Mouse (Mus musculus) limb, embryonic 11.5 days (tissue): ENCODE measurements around the gene Rnf186. TPM values are rescaled to one million over a fixed set of nuclear protein-coding genes. Genes with fewer than 3 reads are reported as not detected.

Experiments
- ATAC-seq: fragments of 200-750 bp; cut with Nextera tagmentation; 2 replicates; pipeline ENCODE4 v1.8.0; 2017; ENCODE audit warnings: low read depth; ENCODE audit not compliant: insufficient number of reproducible peaks, low FRiP score, low TSS enrichment
- DNase-seq: peaks from one replicate; pipeline ENCODE4 v3.0.0-alpha.2; 2015; ENCODE audit warnings: low spot score
- H3K27ac ChIP-seq: fragments of 300-500 bp; sonication (generic); replicated peaks from 2 replicates; pipeline ENCODE4 v1.5.1; 2014; ENCODE audit warnings: low read depth, mild to moderate bottlenecking, low read length
- H3K27me3 ChIP-seq: fragments of 300-500 bp; sonication (generic); 2 replicates; pipeline ENCODE4 v1.6.1; 2014; ENCODE audit warnings: mild to moderate bottlenecking, low read length, mixed read lengths; ENCODE audit not compliant: control insufficient read depth, insufficient read depth
- H3K36me3 ChIP-seq: fragments of 300-500 bp; sonication (generic); 2 replicates; pipeline ENCODE4 v1.6.1; 2014; ENCODE audit warnings: mild to moderate bottlenecking, low read length, moderate library complexity, mixed read lengths; ENCODE audit not compliant: control insufficient read depth, insufficient read depth
- H3K4me1 ChIP-seq: fragments of 300-500 bp; sonication (generic); 2 replicates; pipeline ENCODE4 v1.6.1; 2014; ENCODE audit warnings: low read length, mixed read lengths; ENCODE audit not compliant: control insufficient read depth, insufficient read depth
- H3K4me2 ChIP-seq: fragments of 300-500 bp; sonication (generic); 2 replicates; pipeline ENCODE4 v1.6.1; 2014; ENCODE audit warnings: low read depth, mild to moderate bottlenecking, moderate library complexity; ENCODE audit not compliant: severe bottlenecking
- H3K4me3 ChIP-seq: fragments of 300-500 bp; sonication (generic); 2 replicates; pipeline ENCODE4 v1.5.1; 2014; ENCODE audit warnings: low read depth, low read length
- H3K9ac ChIP-seq: fragments of 300-500 bp; sonication (generic); 2 replicates; pipeline ENCODE4 v1.6.1; 2014; ENCODE audit warnings: mild to moderate bottlenecking, low read length
- H3K9me3 ChIP-seq: fragments of 300-500 bp; sonication (generic); 2 replicates; pipeline ENCODE4 v1.6.1; 2016; ENCODE audit warnings: low read length; ENCODE audit not compliant: control insufficient read depth
- WGBS: fragments of 180-500 bp; shearing (Covaris S2); extraction: QIAGEN DNeasy Blood & Tissue Kit; methylation state at CpG from one replicate; pipeline ENCODE4 v1.1.7; 2014; 5-methylcytosine and 5-hydroxymethylcytosine counted together
- polyA plus RNA-seq: library from polyadenylated mRNA; unstranded; fragments of >200 nt; fragmentation: Nextera tagmentation; extraction: Ambion mirVana; gene quantifications from 2 replicates; pipeline ENCODE4 v1.2.1, GENCODE M21; 2014

The Rnf186 gene
- polyA plus RNA-seq, 1 experiment from 2014 or later = not detected

- Histone ChIP-seq H3K27me3 (no peaks in the 10 kb centered on the region), H3K9me3 (no peaks in the 10 kb centered on the region), H3K36me3 (no peaks in the 10 kb centered on the region), H3K4me1 (no peaks in the 10 kb centered on the region), H3K4me2 (no peak overlapping the region), H3K4me3 (no peak overlapping the region), H3K9ac (no peak overlapping the region), H3K27ac (no peak overlapping the region)
- 83% methylated on average over 5 of the region's 5 CpGs for WGBS
- ATAC-seq = no peak
- no peak for DNase-seq
Measured at GRCm38 (mm10) chr4:138965871-138966270, 1.0 kb upstream of the Rnf186 start.

- no peaks in the 10 kb centered on the region for H3K36me3 ChIP-seq
- H3K27ac ChIP-seq = no peak overlapping the region
- DNase-seq (no peak), ATAC-seq (no peak)
- H3K9me3 ChIP-seq = no peaks in the 10 kb centered on the region
- WGBS = 90% methylated on average over 14 of the region's 15 CpGs
- peaks cover 2% of the 10 kb centered on the region; the same call in 1 of the 2 replicates for H3K4me1 ChIP-seq
- no peak overlapping the region for H3K4me3 ChIP-seq
- H3K4me2 ChIP-seq = no peak overlapping the region
- no peaks in the 10 kb centered on the region for H3K27me3 ChIP-seq
- H3K9ac ChIP-seq = no peak overlapping the region
Measured at GRCm38 (mm10) chr4:138967485-138967884, 573 bp downstream of the Rnf186 start.

DNA sequence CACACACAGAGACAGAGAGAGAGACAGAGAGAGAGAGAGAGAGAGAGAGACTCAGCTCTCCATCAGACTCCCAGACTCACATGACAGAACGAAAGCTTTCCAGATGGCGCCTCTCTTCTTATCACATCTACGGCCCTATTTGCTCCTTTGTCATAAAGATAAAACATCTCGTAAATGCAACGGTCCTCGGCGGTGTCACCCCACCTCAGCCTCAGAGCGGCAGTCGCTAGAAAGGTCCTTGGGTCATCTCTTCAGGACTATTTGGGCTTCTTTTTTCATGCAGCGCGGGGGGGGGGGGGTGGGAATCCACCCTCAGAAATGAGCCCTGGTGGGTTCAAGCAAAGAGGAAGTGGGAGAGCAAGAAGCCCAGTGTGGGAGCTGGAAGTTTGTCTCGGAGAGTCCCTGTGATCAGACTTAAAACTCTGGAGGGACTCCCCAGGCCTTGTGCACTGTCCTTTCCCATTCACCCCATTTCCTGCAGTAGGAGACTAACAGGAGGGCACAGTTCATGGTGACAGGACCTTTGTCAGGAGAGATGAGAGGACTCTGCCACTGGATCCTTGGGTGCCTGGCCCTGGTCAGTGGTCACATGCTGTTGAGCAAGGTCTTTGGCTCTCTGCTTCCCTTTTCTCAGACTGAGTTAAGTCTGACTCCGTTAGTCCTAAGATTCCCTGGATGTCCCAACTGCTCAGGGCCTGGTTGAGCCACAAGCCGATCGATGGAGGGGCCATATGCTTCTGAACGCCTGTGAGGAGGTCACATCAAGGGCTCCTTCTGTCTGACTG lies 2.1 kb downstream of the Rnf186 start:
- H3K36me3 ChIP-seq = no peaks in the 10 kb centered on the region
- H3K4me1 ChIP-seq = peaks cover 6% of the 10 kb centered on the region; the same call in 1 of the 2 replicates
- ATAC-seq (no peak), DNase-seq (no peak)
- 54% methylated on average over 16 of the region's 16 CpGs for WGBS
- H3K9me3 ChIP-seq = no peaks in the 10 kb centered on the region
- H3K4me3 ChIP-seq = no peak overlapping the region
- no peak overlapping the region for H3K4me2 ChIP-seq
- H3K27ac ChIP-seq = no peak overlapping the region
- H3K9ac ChIP-seq = no peak overlapping the region
- no peaks in the 10 kb centered on the region for H3K27me3 ChIP-seq

DNA sequence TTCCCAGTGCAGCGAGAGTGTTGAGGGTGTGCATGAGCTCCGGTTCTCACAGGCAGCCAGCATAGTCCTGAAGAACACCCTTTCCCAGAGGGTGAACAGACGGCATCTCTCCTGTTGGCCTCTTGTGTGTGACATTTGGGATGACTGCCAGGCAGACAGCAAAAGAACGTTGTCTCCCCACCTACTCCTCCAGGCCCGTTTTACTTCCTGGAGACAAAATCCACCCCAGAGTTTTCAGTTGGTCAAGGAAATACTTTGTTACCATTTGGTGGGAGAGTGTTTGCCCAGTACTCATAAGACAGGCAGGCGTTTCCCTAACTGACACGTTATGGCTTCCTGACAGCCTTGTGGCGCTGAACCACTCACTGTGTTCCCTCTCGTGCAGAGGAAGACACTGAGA lies 2.8 kb downstream of the Rnf186 start:
- Histone ChIP-seq H3K36me3 (no peaks in the 10 kb centered on the region), H3K4me2 (no peak overlapping the region), H3K27ac (no peak overlapping the region), H3K9me3 (no peaks in the 10 kb centered on the region), H3K27me3 (no peaks in the 10 kb centered on the region), H3K4me1 (peaks cover 6% of the 10 kb centered on the region; the same call in 1 of the 2 replicates), H3K9ac (no peak overlapping the region), H3K4me3 (no peak overlapping the region)
- ATAC-seq = no peak
- 64% methylated on average over 9 of the region's 9 CpGs for WGBS
- DNase-seq = no peak

DNA sequence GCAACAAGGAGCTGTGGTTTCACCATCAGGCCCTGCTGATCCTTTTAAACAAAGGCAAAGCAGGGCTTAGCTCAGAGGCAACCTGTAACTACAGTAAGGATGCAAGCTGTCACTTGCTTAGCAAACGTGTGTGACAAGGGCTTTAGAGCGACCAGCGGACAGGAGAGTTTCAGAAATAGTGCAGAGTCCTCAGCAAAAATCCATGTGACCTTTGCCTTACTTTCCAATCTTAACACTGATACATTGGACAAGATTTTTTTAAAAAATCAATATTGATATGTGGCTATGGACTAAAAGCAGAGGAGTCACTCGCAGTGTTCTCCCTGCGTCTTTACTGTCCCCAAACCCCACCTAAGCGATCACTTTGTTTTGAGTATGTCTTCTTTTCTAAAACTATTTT lies 4.5 kb downstream of the Rnf186 start:
- Histone ChIP-seq H3K4me2 (no peak overlapping the region), H3K9me3 (no peaks in the 10 kb centered on the region), H3K9ac (no peak overlapping the region), H3K4me1 (peaks cover 6% of the 10 kb centered on the region; the same call in 1 of the 2 replicates), H3K27ac (no peak overlapping the region), H3K36me3 (no peaks in the 10 kb centered on the region), H3K4me3 (no peak overlapping the region), H3K27me3 (no peaks in the 10 kb centered on the region)
- ATAC-seq = no peak
- DNase-seq = no peak
- WGBS = 94% methylated on average over 6 of the region's 6 CpGs

GRCm38 (mm10) chr4:138972139-138972826 lies 5.4 kb downstream of the Rnf186 start:
- ATAC-seq = no peak

GRCm38 (mm10) chr4:138972827-138973718 lies 6.2 kb downstream of the Rnf186 start, which contains the start of gene Tmco4:
Tmco4 (plus strand) TSS chr4:138972888.
- 2% methylated on average over 54 of the region's 60 CpGs for WGBS
- ATAC-seq = peak; percentile 70; the same call in 1 of the 2 replicates

More at GRCm38 (mm10) chr4:138972139-138972826, 5.4 kb downstream of the Rnf186 start:
- H3K9me3 ChIP-seq = no peaks in the 10 kb centered on the region
- H3K9ac ChIP-seq = peak overlapping the region; percentile 84
- peak overlapping the region; percentile 98 for H3K4me2 ChIP-seq
- H3K27ac ChIP-seq = no peak overlapping the region
- no peaks in the 10 kb centered on the region for H3K27me3 ChIP-seq
- no peaks in the 10 kb centered on the region for H3K36me3 ChIP-seq
- 24% methylated on average over 20 of the region's 20 CpGs for WGBS
- H3K4me1 ChIP-seq = peaks cover 6% of the 10 kb centered on the region; the same call in 1 of the 2 replicates
- H3K4me3 ChIP-seq = peak overlapping the region; percentile 47
- peak; percentile 57 for DNase-seq

DNA sequence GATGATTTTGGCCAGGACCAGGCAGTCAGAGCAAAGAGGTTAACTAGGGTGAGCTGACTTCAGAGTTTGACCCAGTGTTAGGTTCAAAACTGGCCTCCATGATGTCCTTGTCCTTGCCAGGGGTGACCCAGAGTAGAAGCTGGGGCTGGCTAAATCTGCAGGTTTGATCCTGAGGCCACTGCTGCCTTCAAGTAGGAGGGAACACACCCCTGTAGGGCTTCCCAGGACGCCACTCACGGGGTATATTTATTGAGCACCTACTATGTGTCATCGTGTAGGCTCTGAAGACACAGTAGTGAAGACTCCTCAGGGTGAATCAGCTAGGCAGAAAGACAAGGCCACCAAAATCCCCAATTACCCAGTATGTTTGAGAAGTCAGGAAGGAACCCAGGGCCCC lies 6.8 kb downstream of the Rnf186 start:
- 59% methylated on average over 3 of the region's 3 CpGs for WGBS

More at GRCm38 (mm10) chr4:138972827-138973718, 6.2 kb downstream of the Rnf186 start, which contains the start of gene Tmco4:
- Histone ChIP-seq H3K9me3 (no peaks in the 10 kb centered on the region), H3K27me3 (no peaks in the 10 kb centered on the region), H3K36me3 (no peaks in the 10 kb centered on the region), H3K4me2 (peak within 1 kb of the TSS; percentile 98), H3K4me1 (peaks cover 6% of the 10 kb centered on the region; the same call in 1 of the 2 replicates), H3K9ac (peak within 1 kb of the TSS; percentile 84), H3K4me3 (peak within 1 kb of the TSS; percentile 47), H3K27ac (peak within 1 kb of the TSS; percentile 42; the same call in 1 of the 2 replicates)
- peak; percentile 79 for DNase-seq

More for the DNA sequence above, 6.8 kb downstream of the Rnf186 start:
- H3K9me3 ChIP-seq = no peaks in the 10 kb centered on the region
- peak overlapping the region; percentile 84 for H3K9ac ChIP-seq
- H3K36me3 ChIP-seq = no peaks in the 10 kb centered on the region
- peak overlapping the region; percentile 98 for H3K4me2 ChIP-seq
- DNase-seq = no peak
- no peak overlapping the region for H3K27ac ChIP-seq
- H3K4me1 ChIP-seq = peaks cover 6% of the 10 kb centered on the region; the same call in 1 of the 2 replicates
- H3K27me3 ChIP-seq = no peaks in the 10 kb centered on the region
- H3K4me3 ChIP-seq = peak overlapping the region; percentile 47
- ATAC-seq = no peak
